Mouse (Mus musculus) kidney, postnatal 25 days (tissue): ENCODE data around the gene Bicc1.

Experiments
- DNase-seq, 2 experiments: peaks; one replicate each; pipeline ENCODE4 v3.0.0; 2021; ENCODE audit warnings: mixed read lengths in 2 of 2

Bicc1 gene

GRCm38 (mm10) chr10:71159676-71160235 lies at the start of gene Bicc1:
Gene Bicc1, minus strand, starts transcription at chr10:71159700.
- DNase-seq: peak; percentile 59 to 85

- DNase-seq: no peak
Measured at GRCm38 (mm10) chr10:71201512-71201911, 42.0 kb upstream of the Bicc1 start.

GRCm38 (mm10) chr10:71200964-71201363 lies 41.5 kb upstream of the Bicc1 start:
- DNase-seq: no peak

- DNase-seq: peak; percentile 54 to 69
Measured at GRCm38 (mm10) chr10:71198676-71199075, 39.2 kb upstream of the Bicc1 start.

GRCm38 (mm10) chr10:71197036-71197785 lies 37.7 kb upstream of the Bicc1 start:
- no peak for DNase-seq

- DNase-seq: peak; percentile 29 to 60
Measured at GRCm38 (mm10) chr10:71195501-71195900, 36.0 kb upstream of the Bicc1 start.

- DNase-seq: peak in 1 of 2 experiments; percentile 43
Measured at GRCm38 (mm10) chr10:71194713-71195112, 35.2 kb upstream of the Bicc1 start.

- DNase-seq: no peak
Measured at GRCm38 (mm10) chr10:71193319-71193718, 33.8 kb upstream of the Bicc1 start.

- DNase-seq: no peak
Measured at GRCm38 (mm10) chr10:71192886-71193285, 33.4 kb upstream of the Bicc1 start.

GRCm38 (mm10) chr10:71188681-71189080 lies 29.2 kb upstream of the Bicc1 start:
- peak in 1 of 2 experiments; percentile 48 for DNase-seq

GRCm38 (mm10) chr10:71185059-71185458 lies 25.6 kb upstream of the Bicc1 start:
- no peak for DNase-seq

- DNase-seq: no peak
Measured at GRCm38 (mm10) chr10:71183339-71184031, 24.0 kb upstream of the Bicc1 start.

- DNase-seq: peak; percentile 30 to 49
Measured at GRCm38 (mm10) chr10:71181931-71182330, 22.4 kb upstream of the Bicc1 start.

- no peak for DNase-seq
Measured at GRCm38 (mm10) chr10:71181091-71181490, 21.6 kb upstream of the Bicc1 start.

GRCm38 (mm10) chr10:71180057-71180456 lies 20.6 kb upstream of the Bicc1 start:
- DNase-seq: no peak

GRCm38 (mm10) chr10:71177201-71177600 lies 17.7 kb upstream of the Bicc1 start:
- no peak for DNase-seq

- no peak for DNase-seq
Measured at GRCm38 (mm10) chr10:71176341-71176740, 16.8 kb upstream of the Bicc1 start.

GRCm38 (mm10) chr10:71175280-71175679 lies 15.8 kb upstream of the Bicc1 start:
- no peak for DNase-seq

- DNase-seq: no peak
Measured at GRCm38 (mm10) chr10:71171414-71171813, 11.9 kb upstream of the Bicc1 start.

GRCm38 (mm10) chr10:71170771-71171170 lies 11.3 kb upstream of the Bicc1 start:
- no peak for DNase-seq

- no peak for DNase-seq
Measured at GRCm38 (mm10) chr10:71169811-71170210, 10.3 kb upstream of the Bicc1 start.

- DNase-seq: no peak
Measured at GRCm38 (mm10) chr10:71169171-71169570, 9.7 kb upstream of the Bicc1 start.

- DNase-seq: no peak
Measured at GRCm38 (mm10) chr10:71160449-71160848, 949 bp upstream of the Bicc1 start.
